Mouse (Mus musculus): Measurements from ENCODE around the gene Ccser1. TPM values are rescaled to one million over a fixed set of nuclear protein-coding genes. Genes with fewer than 3 reads are reported as not detected.

Ccser1 gene
- polyA plus RNA-seq, 1 experiment from 2014 or later = not detected

DNA sequence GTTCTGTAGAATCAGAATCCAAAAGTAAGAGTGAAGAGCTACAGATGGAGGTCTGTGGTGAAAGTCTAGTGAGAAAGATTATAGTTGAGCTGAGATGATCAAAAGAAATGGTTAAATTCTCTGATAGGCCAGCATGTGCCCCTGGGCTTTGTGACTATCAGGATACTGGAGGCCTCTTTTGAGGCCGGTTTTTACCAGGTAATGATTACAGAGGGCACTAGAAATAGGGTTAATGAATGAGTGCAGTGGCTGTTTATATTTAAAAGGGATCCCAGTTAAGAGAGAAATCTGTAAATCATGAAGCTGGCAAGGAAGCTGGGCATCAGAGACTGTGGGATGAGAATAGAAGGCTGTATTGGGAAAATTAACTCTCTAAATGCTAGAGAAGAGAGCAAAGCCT lies 23.2 kb downstream of the Ccser1 start:
- Histone ChIP-seq H3K79me2 (ENCODE audit: inconsistent target) (no peaks in the 10 kb centered on the region), H3K4me3 (ENCODE audit: inconsistent target) (no peak overlapping the region), H3K27ac (no peak overlapping the region), H3K36me3 (ENCODE audit: inconsistent target) (no peaks in the 10 kb centered on the region)
- WGBS (ENCODE audit: missing documents) = 85% methylated on average over 1 of the region's 1 CpGs

DNA sequence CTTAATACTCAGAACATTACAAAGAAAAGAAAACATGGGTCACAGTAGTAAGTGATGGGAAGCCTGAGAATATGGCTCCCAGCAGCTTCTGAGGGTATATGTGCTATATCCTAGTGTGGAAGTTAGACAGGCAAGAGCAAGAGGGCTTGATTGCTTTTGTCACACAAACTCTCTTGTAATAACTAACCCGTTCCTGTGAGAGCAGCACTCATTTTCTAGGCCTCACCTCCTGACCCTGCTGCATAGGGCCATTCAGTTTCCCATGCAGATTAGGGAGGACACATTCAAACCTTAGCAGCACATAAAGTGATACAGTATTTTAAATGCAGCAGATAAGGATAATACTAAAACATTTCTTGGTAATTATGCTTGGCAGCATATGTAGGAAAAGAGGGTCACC lies 25.9 kb downstream of the Ccser1 start:
- H3K27ac ChIP-seq = no peak overlapping the region

DNA sequence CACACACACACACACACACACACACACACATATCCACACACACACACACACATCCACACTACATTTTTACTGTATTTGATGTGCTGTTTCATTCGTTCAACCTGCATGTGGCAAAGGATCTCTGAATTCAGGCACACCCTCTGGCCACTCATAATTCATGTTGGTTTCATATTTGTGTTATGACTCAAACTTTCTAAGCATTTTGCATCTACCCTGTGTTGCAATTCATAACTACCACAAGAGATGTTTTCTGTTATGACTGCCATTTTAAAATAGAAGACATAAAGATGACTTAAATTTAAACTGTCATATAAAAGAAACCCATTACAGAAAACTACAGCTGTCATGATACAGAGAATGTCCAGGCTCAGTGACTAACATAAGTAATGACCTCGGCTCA lies 26.5 kb downstream of the Ccser1 start:
- no peak overlapping the region for H3K4me3 ChIP-seq (ENCODE audit: inconsistent target)
- H3K27ac ChIP-seq = no peak overlapping the region
- H3K36me3 ChIP-seq (ENCODE audit: inconsistent target) = no peaks in the 10 kb centered on the region
- WGBS (ENCODE audit: missing documents) = 75% methylated on average over 2 of the region's 2 CpGs
- H3K79me2 ChIP-seq (ENCODE audit: inconsistent target) = no peaks in the 10 kb centered on the region

More for the DNA sequence above, 25.9 kb downstream of the Ccser1 start:
- WGBS (ENCODE audit: missing documents) = 93% methylated on average over 1 of the region's 1 CpGs
- H3K4me3 ChIP-seq (ENCODE audit: inconsistent target) = no peak overlapping the region
- H3K79me2 ChIP-seq (ENCODE audit: inconsistent target) = no peaks in the 10 kb centered on the region
- no peaks in the 10 kb centered on the region for H3K36me3 ChIP-seq (ENCODE audit: inconsistent target)

DNA sequence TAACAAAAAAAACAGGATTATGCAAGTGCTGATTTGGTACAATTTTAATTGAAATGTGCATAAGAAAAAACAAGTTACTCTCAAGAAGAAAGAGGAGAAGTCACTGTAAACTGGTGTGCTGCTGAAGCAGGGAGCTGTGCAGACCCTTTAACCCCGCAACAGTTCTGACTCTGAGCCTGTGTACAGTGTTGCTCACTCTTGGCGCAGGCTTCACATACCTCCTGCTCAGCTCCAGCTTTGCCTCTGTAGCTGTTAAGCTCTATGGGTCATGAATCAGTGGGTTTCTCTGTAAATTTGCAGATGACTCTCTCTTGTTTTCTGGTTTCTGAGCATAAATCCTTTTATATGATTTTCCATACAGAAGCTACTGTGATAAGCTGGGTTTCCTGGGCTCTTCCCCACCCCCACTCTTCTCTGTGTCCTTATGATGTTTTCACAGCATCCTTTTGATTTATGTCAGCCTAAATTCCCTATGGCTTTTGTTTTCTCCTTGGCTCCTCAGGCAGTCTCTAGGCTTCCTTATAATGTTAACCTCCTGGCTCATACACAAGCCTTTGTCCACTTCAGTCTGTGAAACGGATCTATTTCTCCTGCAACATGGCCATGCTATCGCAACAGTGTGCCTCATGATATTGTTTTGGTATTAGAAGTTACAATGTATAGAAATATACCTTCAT lies 30.1 kb downstream of the Ccser1 start:
- no peaks in the 10 kb centered on the region for H3K79me2 ChIP-seq (ENCODE audit: inconsistent target)
- 93% methylated on average over 4 of the region's 4 CpGs for whole genome bisulfite sequencing (ENCODE audit: missing documents)

DNA sequence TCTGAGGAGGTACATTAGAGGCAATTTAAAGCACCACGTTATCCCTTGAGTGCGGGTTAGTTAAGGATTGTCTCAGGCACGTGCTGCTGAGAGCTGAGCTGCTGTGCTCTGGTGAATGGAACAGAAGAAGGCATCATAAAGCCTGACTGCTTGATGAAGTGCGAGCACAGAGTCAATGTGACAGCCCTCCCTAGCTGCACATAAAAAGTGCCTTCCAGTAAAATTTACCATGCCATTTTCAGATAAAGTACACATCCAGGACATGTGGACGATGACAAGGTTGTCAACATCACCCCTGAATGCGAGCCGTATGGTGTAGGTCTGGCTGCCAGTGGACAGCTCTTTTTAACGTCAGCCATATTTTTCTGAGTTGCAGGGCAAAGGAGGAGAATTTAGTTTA lies 35.6 kb downstream of the Ccser1 start:
- Histone ChIP-seq H3K36me3 (ENCODE audit: inconsistent target) (no peaks in the 10 kb centered on the region), H3K79me2 (ENCODE audit: inconsistent target) (no peaks in the 10 kb centered on the region), H3K27ac (no peak overlapping the region), H3K4me3 (ENCODE audit: inconsistent target) (no peak overlapping the region)
- WGBS (ENCODE audit: missing documents) = 88% methylated on average over 8 of the region's 8 CpGs

More for the DNA sequence above, 30.1 kb downstream of the Ccser1 start:
- Histone ChIP-seq H3K36me3 (ENCODE audit: inconsistent target) (no peaks in the 10 kb centered on the region), H3K4me3 (ENCODE audit: inconsistent target) (no peak overlapping the region), H3K27ac (no peak overlapping the region)

DNA sequence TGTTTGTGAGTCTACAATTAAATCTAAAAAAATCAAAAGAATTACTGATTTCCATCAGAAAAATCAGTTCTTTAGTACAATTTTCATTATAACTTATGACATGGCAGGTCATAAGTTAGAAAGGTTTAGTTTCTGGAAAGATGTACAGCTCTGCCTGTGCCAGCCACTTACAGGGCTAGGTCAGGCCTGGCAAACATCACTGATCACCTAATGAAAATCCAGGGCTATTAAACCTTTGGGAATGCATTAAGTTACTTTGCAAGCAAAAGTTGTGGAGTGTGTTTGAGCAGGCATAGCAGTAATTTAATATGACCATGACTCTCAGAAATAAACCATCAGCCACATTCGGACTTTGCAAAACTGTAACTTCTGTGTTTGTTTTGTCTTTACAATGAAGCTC lies 36.4 kb downstream of the Ccser1 start:
- WGBS (ENCODE audit: missing documents) = 100% methylated on average over 1 of the region's 1 CpGs
- Histone ChIP-seq H3K27ac (no peak overlapping the region), H3K4me3 (ENCODE audit: inconsistent target) (no peak overlapping the region), H3K79me2 (ENCODE audit: inconsistent target) (no peaks in the 10 kb centered on the region), H3K36me3 (ENCODE audit: inconsistent target) (no peaks in the 10 kb centered on the region)

DNA sequence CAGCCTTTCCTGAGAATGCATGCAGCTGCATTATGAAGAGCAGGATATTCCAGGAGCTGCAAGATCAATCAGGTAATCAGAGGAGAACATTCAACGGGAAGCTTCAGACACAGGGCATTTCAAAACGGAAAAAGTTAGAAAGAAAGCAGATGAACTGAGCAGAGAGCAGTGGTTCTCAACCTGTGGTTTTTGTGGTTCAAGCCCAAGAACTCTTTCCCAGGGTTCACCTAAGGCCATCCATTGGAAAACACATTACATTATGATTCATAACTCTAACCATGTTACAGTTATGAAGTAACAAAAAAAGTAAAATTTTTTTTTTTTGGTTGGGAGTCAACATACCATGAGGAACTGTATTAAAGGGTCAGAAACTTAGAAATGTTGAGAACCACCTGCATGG lies 37.6 kb downstream of the Ccser1 start:
- WGBS (ENCODE audit: missing documents) = 7% methylated on average over 2 of the region's 2 CpGs
- Histone ChIP-seq H3K36me3 (ENCODE audit: inconsistent target) (no peaks in the 10 kb centered on the region), H3K27ac (no peak overlapping the region), H3K4me3 (ENCODE audit: inconsistent target) (no peak overlapping the region), H3K79me2 (ENCODE audit: inconsistent target) (no peaks in the 10 kb centered on the region)

DNA sequence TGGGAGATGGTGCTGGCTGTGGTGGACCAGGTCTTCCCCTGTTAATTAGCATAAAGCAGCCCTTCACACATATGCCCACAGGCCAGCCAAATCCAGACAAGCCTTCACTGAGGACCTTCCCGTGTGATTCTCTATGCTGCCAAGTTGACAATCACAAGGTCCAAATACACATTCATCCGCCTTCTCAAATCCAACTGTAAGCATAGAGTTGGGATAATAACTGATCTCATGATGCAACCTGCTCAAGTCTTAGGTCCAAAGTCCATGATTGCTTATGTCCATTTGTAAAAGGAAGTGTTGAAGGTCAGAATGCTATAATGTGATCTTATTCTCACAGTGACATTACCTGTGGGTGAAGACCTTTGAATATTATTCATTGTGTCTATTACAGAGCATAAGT lies 43.4 kb downstream of the Ccser1 start:
- 75% methylated on average over 2 of the region's 2 CpGs for WGBS (ENCODE audit: missing documents)
- Histone ChIP-seq H3K79me2 (ENCODE audit: inconsistent target) (no peaks in the 10 kb centered on the region), H3K27ac (no peak overlapping the region), H3K36me3 (ENCODE audit: inconsistent target) (no peaks in the 10 kb centered on the region), H3K4me3 (ENCODE audit: inconsistent target) (no peak overlapping the region)

DNA sequence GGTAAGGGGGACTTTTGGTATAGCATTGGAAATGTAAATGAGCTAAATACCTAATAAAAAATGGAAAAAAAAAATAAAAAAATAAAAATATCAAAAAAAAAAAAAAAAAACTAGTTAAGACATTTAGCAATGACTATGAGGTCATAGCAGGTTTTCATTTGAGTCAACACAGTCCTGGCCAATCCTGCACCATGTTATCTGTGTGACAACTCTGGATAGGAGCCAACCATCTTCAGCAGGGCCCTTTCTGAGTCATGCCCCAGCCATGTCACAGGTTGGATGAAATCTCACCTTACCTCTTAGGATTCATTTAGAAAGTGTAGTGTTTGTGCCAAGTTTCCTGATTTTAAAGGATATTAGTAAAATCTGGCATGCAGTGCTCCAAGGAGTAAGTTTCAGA lies 45.2 kb downstream of the Ccser1 start:
- Histone ChIP-seq H3K36me3 (ENCODE audit: inconsistent target) (no peaks in the 10 kb centered on the region), H3K79me2 (ENCODE audit: inconsistent target) (no peaks in the 10 kb centered on the region), H3K27ac (no peak overlapping the region), H3K4me3 (ENCODE audit: inconsistent target) (no peak overlapping the region)

DNA sequence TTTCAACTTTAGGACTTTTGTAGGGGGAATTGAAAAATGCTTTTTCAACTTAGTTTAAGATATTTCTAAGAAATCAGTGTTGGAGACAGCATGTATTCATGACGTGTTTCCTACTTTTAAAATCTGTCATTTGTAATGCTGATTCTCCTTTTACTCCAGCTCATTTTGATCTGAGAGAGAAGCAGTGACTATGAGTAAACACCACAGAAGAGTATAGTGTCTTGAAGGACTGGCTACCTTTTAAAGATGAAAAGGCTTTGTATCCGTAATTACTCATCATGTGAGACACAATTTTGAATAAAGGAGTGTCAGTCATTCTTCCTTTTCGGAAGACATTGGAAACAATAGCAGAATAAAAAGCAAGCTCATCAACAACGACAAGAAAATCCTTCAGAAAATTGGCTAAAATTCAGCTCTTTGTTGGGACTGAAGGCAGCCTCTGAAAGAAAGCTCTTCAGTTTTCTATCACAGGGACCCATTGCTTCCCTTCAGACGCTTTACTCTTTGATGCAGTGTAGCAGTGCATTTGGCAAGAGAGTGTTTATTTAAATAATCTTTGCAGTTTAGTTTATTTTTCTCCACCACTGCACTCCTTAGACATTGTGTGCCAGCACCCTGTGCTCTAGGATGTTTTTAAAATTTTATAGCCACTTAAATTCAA lies 50.1 kb downstream of the Ccser1 start:
- Histone ChIP-seq H3K4me3 (ENCODE audit: inconsistent target) (no peak overlapping the region), H3K27ac (no peak overlapping the region), H3K79me2 (ENCODE audit: inconsistent target) (no peaks in the 10 kb centered on the region), H3K36me3 (ENCODE audit: inconsistent target) (no peaks in the 10 kb centered on the region)
- 80% methylated on average over 5 of the region's 5 CpGs for WGBS (ENCODE audit: missing documents)

DNA sequence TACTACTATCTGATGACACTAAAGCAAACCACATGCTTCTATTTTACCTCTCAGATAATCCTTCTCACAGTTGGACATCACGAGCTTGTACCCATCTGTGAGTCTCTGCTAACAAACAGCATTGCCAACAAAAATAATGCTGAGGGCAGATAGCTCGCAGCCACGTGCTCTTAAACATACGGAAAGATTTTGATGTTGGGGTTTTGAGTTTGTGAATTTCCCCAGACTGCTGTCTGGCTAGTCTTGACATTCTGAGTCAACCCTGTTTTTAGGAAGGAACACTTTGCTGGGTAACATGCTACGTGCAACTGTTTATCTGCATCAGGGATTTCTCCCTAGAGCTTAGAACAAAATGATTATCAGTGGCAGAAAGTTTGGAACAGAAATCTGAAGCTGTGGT lies 52.9 kb downstream of the Ccser1 start:
- no peak overlapping the region for H3K27ac ChIP-seq
- no peaks in the 10 kb centered on the region for H3K79me2 ChIP-seq (ENCODE audit: inconsistent target)
- no peak overlapping the region for H3K4me3 ChIP-seq (ENCODE audit: inconsistent target)
- no peaks in the 10 kb centered on the region for H3K36me3 ChIP-seq (ENCODE audit: inconsistent target)
- 85% methylated on average over 5 of the region's 5 CpGs for WGBS (ENCODE audit: missing documents)

DNA sequence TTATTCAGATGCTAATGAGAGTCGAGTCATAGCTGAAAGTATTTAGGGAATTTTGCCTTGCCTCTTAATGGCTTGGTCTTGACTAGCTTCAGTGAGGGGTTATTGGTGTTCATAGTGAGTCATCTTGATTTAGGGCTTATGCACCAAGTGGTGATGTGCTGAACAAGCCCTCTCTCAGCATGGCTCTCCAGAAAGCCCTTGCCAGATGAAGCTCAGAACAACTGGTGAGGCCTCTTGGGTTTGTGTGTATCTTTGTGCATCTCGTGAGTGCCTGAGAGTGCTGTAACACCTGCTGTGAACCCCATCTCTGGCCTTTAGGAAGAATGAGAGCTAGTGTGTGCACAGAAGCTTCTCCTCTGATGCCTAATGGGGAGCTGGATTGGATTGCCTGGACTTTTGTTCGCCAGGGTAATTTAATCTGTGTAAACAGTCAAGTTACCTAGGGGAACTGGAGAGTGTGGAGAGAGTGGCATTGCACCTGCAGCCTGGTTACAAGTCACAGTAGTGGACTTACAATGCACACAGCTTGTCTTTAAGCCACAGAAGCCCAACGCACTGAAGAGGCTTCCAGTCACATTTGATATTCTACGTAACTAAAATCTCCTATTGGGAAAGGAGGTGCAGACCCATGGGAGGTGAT lies 53.5 kb downstream of the Ccser1 start:
- H3K36me3 ChIP-seq (ENCODE audit: inconsistent target) = no peaks in the 10 kb centered on the region
- no peak overlapping the region for H3K4me3 ChIP-seq (ENCODE audit: inconsistent target)
- 89% methylated on average over 5 of the region's 5 CpGs for WGBS (ENCODE audit: missing documents)
- H3K79me2 ChIP-seq (ENCODE audit: inconsistent target) = no peaks in the 10 kb centered on the region
- no peak overlapping the region for H3K27ac ChIP-seq

DNA sequence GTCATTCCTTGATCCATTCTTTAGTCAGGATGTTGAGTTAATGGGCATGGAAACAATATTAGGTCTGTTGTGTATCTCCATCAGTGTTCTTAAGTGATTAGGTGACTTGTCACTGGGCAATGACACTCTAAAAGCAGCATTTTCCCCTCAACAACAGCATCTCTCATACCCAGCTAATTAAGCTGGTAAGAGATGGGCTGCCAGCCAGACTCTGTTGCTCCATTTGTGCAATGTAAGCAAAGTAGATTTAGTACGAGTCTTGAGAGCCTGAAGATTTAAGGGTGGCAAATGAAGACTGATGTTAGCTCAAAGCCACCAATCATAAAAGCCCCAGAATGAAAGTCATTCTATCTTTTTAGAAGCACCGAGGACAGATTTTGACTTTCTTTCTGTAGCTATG lies 60.5 kb downstream of the Ccser1 start:
- WGBS (ENCODE audit: missing documents) = 94% methylated on average over 2 of the region's 2 CpGs
- H3K79me2 ChIP-seq (ENCODE audit: inconsistent target) = no peaks in the 10 kb centered on the region
- no peak overlapping the region for H3K27ac ChIP-seq
- H3K36me3 ChIP-seq (ENCODE audit: inconsistent target) = no peaks in the 10 kb centered on the region
- no peak overlapping the region for H3K4me3 ChIP-seq (ENCODE audit: inconsistent target)

DNA sequence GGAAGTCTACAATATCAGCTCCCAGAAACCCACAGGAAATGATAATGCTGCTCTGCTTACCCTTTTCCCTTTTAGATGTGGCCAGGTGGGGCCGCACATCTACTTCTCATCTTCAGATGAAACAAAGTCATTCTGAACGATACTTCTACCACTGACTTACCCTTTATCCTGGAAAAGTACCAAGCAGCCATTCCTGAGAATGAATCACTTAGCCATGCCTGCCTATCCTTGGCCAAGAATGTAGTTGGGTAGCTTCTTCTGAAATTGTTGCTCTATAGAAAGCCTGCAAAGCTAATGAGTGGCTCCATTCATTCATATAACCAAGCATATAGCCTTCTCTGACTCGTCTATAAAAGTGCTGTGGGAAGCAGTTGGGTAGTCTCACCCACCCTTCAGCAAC lies 62.4 kb downstream of the Ccser1 start:
- 82% methylated on average over 3 of the region's 3 CpGs for WGBS (ENCODE audit: missing documents)
- Histone ChIP-seq H3K4me3 (ENCODE audit: inconsistent target) (no peak overlapping the region), H3K36me3 (ENCODE audit: inconsistent target) (no peaks in the 10 kb centered on the region)

DNA sequence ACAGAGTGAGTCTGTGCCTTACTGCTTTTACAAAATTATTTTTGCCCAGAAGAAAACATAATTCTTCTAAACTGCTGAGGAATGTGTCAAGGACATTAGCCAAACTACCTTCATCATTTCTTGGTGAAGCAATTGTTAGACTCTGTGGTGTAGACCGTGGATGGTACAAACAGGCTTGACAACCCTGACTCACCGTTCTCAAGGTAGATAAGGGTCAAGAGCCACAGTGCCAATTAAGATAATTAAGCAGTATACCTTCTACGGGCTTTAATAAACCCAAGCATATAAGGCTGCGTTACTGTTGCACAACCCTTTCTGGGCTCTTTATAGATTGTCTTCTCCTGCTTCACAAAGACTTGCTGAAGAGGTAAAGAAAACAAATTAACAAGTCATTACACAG lies 66.4 kb downstream of the Ccser1 start:
- Histone ChIP-seq H3K27ac (no peak overlapping the region), H3K4me3 (ENCODE audit: inconsistent target) (no peak overlapping the region), H3K36me3 (ENCODE audit: inconsistent target) (no peaks in the 10 kb centered on the region), H3K79me2 (ENCODE audit: inconsistent target) (no peaks in the 10 kb centered on the region)
- WGBS (ENCODE audit: missing documents) = 87% methylated on average over 4 of the region's 4 CpGs

More for the DNA sequence above, 62.4 kb downstream of the Ccser1 start:
- no peak overlapping the region for H3K27ac ChIP-seq
- no peaks in the 10 kb centered on the region for H3K79me2 ChIP-seq (ENCODE audit: inconsistent target)

Measured in macrophage (primary cell).